Mouse (Mus musculus) MEL (cell line): ENCODE measurements around the gene Retnla. TPM values are rescaled to one million over a fixed set of nuclear protein-coding genes. Genes with fewer than 3 reads are reported as not detected.
A peak's percentile ranks its signal among the peaks of the same experiment; 100 is the strongest.
"Not testable (repeated sequence)": the region's sequence is repeated elsewhere in the genome, so short reads cannot be mapped to it uniquely, and the experiment has no call there.

Experiments
- DNase-seq: peaks from one replicate; pipeline ENCODE4 v3.0.0; 2011; ENCODE audit warnings: low read depth, low spot score
- H3K27ac ChIP-seq: 2 replicates; pipeline ENCODE4 v1.5.1; 2012; ENCODE audit warnings: low read depth, mild to moderate bottlenecking, control low read depth, low read length, moderate library complexity; ENCODE audit not compliant: control insufficient read depth
- H3K27me3 ChIP-seq, 2 experiments: fragments of 150-350 bp in 1 of 2; sonication (generic) in 1 of 2; 2 replicates each; pipeline ENCODE4 v1.6.1; 2012; ENCODE audit warnings: low read length in 2 of 2, mild to moderate bottlenecking in 2 of 2, improper control_type of control experiment in 1 of 2, moderate library complexity in 1 of 2; ENCODE audit not compliant: insufficient read depth in 2 of 2, control insufficient read depth in 1 of 2
- H3K36me3 ChIP-seq, 2 experiments: 2 replicates each; pipeline ENCODE4 v1.6.1; 2012 to 2014; ENCODE audit warnings: low read length in 2 of 2, improper control_type of control experiment in 1 of 2, inconsistent platforms in 1 of 2, mild to moderate bottlenecking in 1 of 2; ENCODE audit not compliant: insufficient read depth in 2 of 2, control insufficient read depth in 1 of 2
- H3K4me1 ChIP-seq, 2 experiments: fragments of 150-350 bp in 1 of 2; sonication (generic) in 1 of 2; 2 replicates each; pipeline ENCODE4 v1.6.1; 2012; ENCODE audit warnings: low read length in 2 of 2, improper control_type of control experiment in 1 of 2, mild to moderate bottlenecking in 1 of 2; ENCODE audit not compliant: insufficient read depth in 2 of 2, control insufficient read depth in 1 of 2
- H3K4me3 ChIP-seq, 2 experiments: fragments of 150-350 bp in 1 of 2; sonication (generic) in 1 of 2; 2 replicates each; pipeline ENCODE4 v1.5.1; 2012; ENCODE audit warnings: low read depth in 2 of 2, low read length in 2 of 2, mild to moderate bottlenecking in 2 of 2, moderate library complexity in 2 of 2, control low read depth in 1 of 2, improper control_type of control experiment in 1 of 2; ENCODE audit not compliant: control insufficient read depth in 1 of 2, insufficient read depth in 1 of 2
- H3K79me2 ChIP-seq: 2 replicates; pipeline ENCODE4 v1.6.1; 2012; ENCODE audit warnings: mild to moderate bottlenecking, low read length, moderate library complexity; ENCODE audit not compliant: control insufficient read depth, poor library complexity, insufficient read depth
- H3K9ac ChIP-seq: 2 replicates; pipeline ENCODE4 v1.6.1; 2012; ENCODE audit warnings: low read depth, mild to moderate bottlenecking, control low read depth, low read length, moderate library complexity; ENCODE audit not compliant: control insufficient read depth, poor library complexity, severe bottlenecking
- H3K9me3 ChIP-seq: fragments of 150-350 bp; sonication (generic); replicated peaks from 2 replicates; pipeline ENCODE4 v1.6.1; 2012; ENCODE audit warnings: mild to moderate bottlenecking, low read length, improper control_type of control experiment, moderate library complexity; ENCODE audit not compliant: insufficient read depth
- E2F4 ChIP-seq: IDR thresholded peaks from 2 replicates; pipeline ENCODE4 v1.6.1; 2011; ENCODE audit warnings: low read depth, low read length, improper control_type of control experiment, borderline replicate concordance
- EP300 ChIP-seq, 2 experiments: IDR thresholded peaks; 2 replicates each; pipeline ENCODE4 v1.6.1; 2011; ENCODE audit warnings: improper control_type of control experiment in 2 of 2, low read length in 2 of 2, low read depth in 1 of 2, mild to moderate bottlenecking in 1 of 2
- ETS1 ChIP-seq: IDR thresholded peaks from 2 replicates; pipeline ENCODE4 v1.6.1; 2012; ENCODE audit warnings: low read depth, mild to moderate bottlenecking, inconsistent platforms, low read length, improper control_type of control experiment, moderate library complexity
- GABPA ChIP-seq: IDR thresholded peaks from 2 replicates; pipeline ENCODE4 v1.6.1; 2012; ENCODE audit warnings: low read depth, mild to moderate bottlenecking, inconsistent platforms, low read length, improper control_type of control experiment, moderate library complexity
- GATA1 ChIP-seq: IDR thresholded peaks from 2 replicates; pipeline ENCODE4 v1.6.1; 2011; ENCODE audit warnings: low read depth, low read length, improper control_type of control experiment
- MXI1 ChIP-seq: IDR thresholded peaks from 2 replicates; pipeline ENCODE4 v1.6.1; 2011; ENCODE audit warnings: mild to moderate bottlenecking, low read depth, low read length, improper control_type of control experiment
- MYB ChIP-seq: IDR thresholded peaks from 2 replicates; pipeline ENCODE4 v1.6.1; 2011; ENCODE audit warnings: mild to moderate bottlenecking, low read depth, low read length, improper control_type of control experiment
- MYC ChIP-seq: IDR thresholded peaks from 2 replicates; pipeline ENCODE4 v1.6.1; 2011; ENCODE audit warnings: low read depth, mild to moderate bottlenecking, low read length, improper control_type of control experiment, moderate library complexity
- NELFE ChIP-seq: IDR thresholded peaks from 2 replicates; pipeline ENCODE4 v1.6.1; 2011; ENCODE audit warnings: low read depth, low read length, improper control_type of control experiment
- POLR2AphosphoS5 ChIP-seq: IDR thresholded peaks from 2 replicates; pipeline ENCODE4 v1.6.1; 2012; ENCODE audit warnings: low read depth, borderline replicate concordance, mild to moderate bottlenecking, inconsistent platforms, low read length, moderate library complexity, mixed read lengths
- RCOR1 ChIP-seq: IDR thresholded peaks from 2 replicates; pipeline ENCODE4 v1.6.1; 2012; ENCODE audit warnings: low read depth, mild to moderate bottlenecking, inconsistent platforms, low read length, improper control_type of control experiment
- TCF12 ChIP-seq: IDR thresholded peaks from 2 replicates; pipeline ENCODE4 v1.6.1; 2014; ENCODE audit warnings: low read depth, mild to moderate bottlenecking, inconsistent platforms, low read length, improper control_type of control experiment, moderate library complexity
- UBTF ChIP-seq: IDR thresholded peaks from 2 replicates; pipeline ENCODE4 v1.6.1; 2012; ENCODE audit warnings: low read depth, mild to moderate bottlenecking, inconsistent platforms, low read length, improper control_type of control experiment, moderate library complexity, borderline replicate concordance; ENCODE audit not compliant: insufficient read depth
- ZMIZ1 ChIP-seq: IDR thresholded peaks from 2 replicates; pipeline ENCODE4 v1.6.1; 2012; ENCODE audit warnings: low read depth, mild to moderate bottlenecking, inconsistent platforms, low read length, improper control_type of control experiment, moderate library complexity
- ZNF384 ChIP-seq: IDR thresholded peaks from 2 replicates; pipeline ENCODE4 v1.6.1; 2012; ENCODE audit warnings: low read depth, mild to moderate bottlenecking, inconsistent platforms, low read length, improper control_type of control experiment
- polyA plus RNA-seq, 2 experiments: library from polyadenylated mRNA; stranded (reverse) in 1 of 2; unstranded in 1 of 2; fragments of >175 nt in 1 of 2; fragments of >200 nt in 1 of 2; gene quantifications; 2 replicates each; pipeline versions ENCODE4 v1.2.1 to v1.2.4; 2012; ENCODE audit warnings: low replicate concordance in 2 of 2, low read depth in 1 of 2; ENCODE audit not compliant: insufficient read length in 2 of 2, insufficient read depth in 1 of 2, missing spikeins in 1 of 2
- total RNA-seq: library from RNA; depleted of rRNA; stranded (reverse); fragments of 300-350 nt; gene quantifications from 2 replicates; pipeline ENCODE4 v1.2.3, GENCODE M21; 2012

Retnla gene
- total and polyA plus RNA-seq, 3 experiments = not detected

DNA sequence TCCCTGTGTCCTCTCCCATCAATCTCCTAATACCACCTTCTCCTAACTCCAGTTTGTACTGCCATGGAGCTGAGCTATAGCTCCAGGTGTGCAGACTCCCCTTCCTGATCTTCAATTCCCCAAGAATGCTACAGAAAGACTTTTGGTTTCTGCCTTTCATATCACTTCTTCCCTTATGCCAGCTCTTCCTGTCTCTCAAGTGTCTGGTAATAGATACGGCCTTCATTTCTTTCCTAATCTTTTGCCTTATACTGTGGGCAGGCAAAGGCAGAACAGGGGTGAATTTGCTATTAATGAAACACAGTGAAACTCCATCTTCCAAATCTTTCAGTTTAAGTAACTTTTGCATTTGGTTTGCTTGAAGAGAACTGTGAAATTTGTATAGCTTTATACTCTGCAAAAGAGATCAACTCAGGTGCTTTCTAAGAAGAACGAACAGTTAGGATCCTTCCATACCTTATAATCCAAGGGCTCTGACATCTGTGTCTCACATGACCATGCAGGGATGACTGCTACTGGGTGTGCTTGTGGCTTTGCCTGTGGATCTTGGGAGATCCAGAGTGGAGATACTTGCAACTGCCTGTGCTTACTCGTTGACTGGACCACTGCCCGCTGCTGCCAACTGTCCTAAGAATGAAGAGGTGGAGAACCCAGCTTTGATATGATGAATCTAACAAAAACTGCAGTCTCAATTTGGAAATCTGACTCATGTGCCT is 1.5 kb downstream of the Retnla start:
- Histone ChIP-seq H3K27ac (no peak overlapping the region), H3K36me3 (no peaks in the 10 kb centered on the region), H3K79me2 (no peaks in the 10 kb centered on the region), H3K27me3 (no peaks in the 10 kb centered on the region)
- TF ChIP-seq NELFE (no peak), E2F4 (no peak), UBTF (no peak), ZNF384 (no peak), MXI1 (no peak), EP300 (IDR thresholded peaks at IDR 0.05; ENCODE audit: low read depth in 1 of 2, low read length in 2 of 2) (no peak), MYB (no peak), RCOR1 (no peak), GABPA (no peak), ETS1 (no peak), MYC (no peak), POLR2AphosphoS5 (no peak), ZMIZ1 (no peak)
- TF ChIP-seq, all 39 proteins: peak for 0
- no peak overlapping the region for H3K9ac ChIP-seq
- DNase-seq = no peak
- H3K9me3 ChIP-seq = no peaks in the 10 kb centered on the region
- H3K4me1 ChIP-seq = no peaks in the 10 kb centered on the region
- no peak overlapping the region for H3K4me3 ChIP-seq

DNA sequence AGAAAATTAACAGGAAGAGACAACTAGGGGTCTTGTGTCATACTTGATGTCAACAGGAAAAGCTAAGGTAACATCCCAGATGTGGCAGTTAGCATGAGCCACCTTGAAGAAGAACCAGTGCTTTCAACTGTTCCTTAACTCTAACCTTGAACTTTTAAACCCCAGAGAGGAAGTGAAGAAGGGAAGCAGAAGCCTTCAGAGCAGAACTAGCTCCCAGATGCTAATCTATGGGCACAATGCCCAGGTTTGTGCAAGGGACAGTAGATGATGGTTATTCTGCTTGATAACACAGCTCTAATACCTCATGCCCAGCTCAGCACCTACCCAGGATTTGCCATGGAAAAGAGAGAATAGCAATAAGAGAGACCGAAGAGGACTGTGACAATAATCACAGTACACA is 22.7 kb downstream of the Retnla start:
- not testable (repeated sequence) for H3K36me3 ChIP-seq, H3K27ac ChIP-seq, H3K9me3 ChIP-seq, H3K79me2 ChIP-seq, H3K4me1 ChIP-seq, H3K9ac ChIP-seq, H3K27me3 ChIP-seq, H3K4me3 ChIP-seq
- peak; percentile 46 for DNase-seq
- 0 out of 2 replicates have a peak, but pooled peaks have one; percentile 7 for TF ChIP-seq TCF12
- peak; percentile 43; the same call in 1 of the 2 replicates for TF ChIP-seq GATA1
- TF ChIP-seq RCOR1 = peak; percentile 47; the same call in 1 of the 2 replicates
- TF ChIP-seq EP300 (IDR thresholded peaks at IDR 0.05; ENCODE audit: low read depth in 1 of 2, low read length in 2 of 2) = peak in 1 of 2 experiments; percentile 66; a peak in 2 of 4 replicates
